Mouse (Mus musculus) neural tube, embryonic 14.5 days (tissue): ENCODE results near the gene Erh. TPM values are rescaled to one million over a fixed set of nuclear protein-coding genes. Genes with fewer than 3 reads are reported as not detected.

Experiments
- ATAC-seq: fragments of 200-750 bp; cut with Nextera tagmentation; 2 replicates; pipeline ENCODE4 v1.8.0; 2017; ENCODE audit warnings: low read depth, mild to moderate bottlenecking, moderate TSS enrichment, moderate library complexity
- H3K27ac ChIP-seq: fragments of 300-500 bp; sonication (generic); 2 replicates; pipeline ENCODE4 v1.5.1; 2014; ENCODE audit warnings: low read depth, mild to moderate bottlenecking, control low read depth, low read length, moderate library complexity, mixed read lengths
- H3K27me3 ChIP-seq: fragments of 300-500 bp; sonication (generic); 2 replicates; pipeline ENCODE4 v1.6.1; 2014; ENCODE audit warnings: low read length; ENCODE audit not compliant: control insufficient read depth, insufficient read depth
- H3K36me3 ChIP-seq: fragments of 300-500 bp; sonication (generic); 2 replicates; pipeline ENCODE4 v1.6.1; 2014; ENCODE audit warnings: low read length, mixed read lengths; ENCODE audit not compliant: control insufficient read depth, insufficient read depth
- H3K4me1 ChIP-seq: fragments of 300-500 bp; sonication (generic); 2 replicates; pipeline ENCODE4 v1.6.1; 2014; ENCODE audit warnings: low read length; ENCODE audit not compliant: control insufficient read depth, insufficient read depth
- H3K4me2 ChIP-seq: fragments of 300-500 bp; sonication (generic); 2 replicates; pipeline ENCODE4 v1.6.1; 2014; ENCODE audit warnings: mild to moderate bottlenecking, low read depth, low read length, control low read depth
- H3K4me3 ChIP-seq: fragments of 300-500 bp; sonication (generic); 2 replicates; pipeline ENCODE4 v1.5.1; 2014; ENCODE audit warnings: low read depth, low read length, control low read depth, mixed read lengths
- H3K9ac ChIP-seq: fragments of 300-500 bp; sonication (generic); replicated peaks from 2 replicates; pipeline ENCODE4 v1.6.1; 2014; ENCODE audit warnings: low read depth, mild to moderate bottlenecking, control low read depth, low read length, mixed read lengths
- H3K9me3 ChIP-seq: fragments of 300-500 bp; sonication (generic); 2 replicates; pipeline ENCODE4 v1.6.1; 2016; ENCODE audit warnings: low read length; ENCODE audit not compliant: control insufficient read depth
- WGBS: fragments of 180-500 bp; shearing (Covaris S2); extraction: QIAGEN DNeasy Blood & Tissue Kit; methylation state at CpG from one replicate; pipeline ENCODE4 v1.1.7; 2014; 5-methylcytosine and 5-hydroxymethylcytosine counted together
- polyA plus RNA-seq: library from polyadenylated mRNA; unstranded; fragments of >200 nt; fragmentation: Nextera tagmentation; extraction: Ambion mirVana; gene quantifications from 2 replicates; pipeline ENCODE4 v1.2.1, GENCODE M21; 2014

Gene Erh
- 193 and 264 TPM in 2 replicates for polyA plus RNA-seq

- Histone ChIP-seq H3K36me3 (peaks cover 15% of the 10 kb centered on the region), H3K27ac (peak within 1 kb of the TSS; percentile 71), H3K9me3 (no peaks in the 10 kb centered on the region), H3K4me3 (peak within 1 kb of the TSS; percentile 57), H3K4me1 (peaks cover 26% of the 10 kb centered on the region), H3K9ac (peak within 1 kb of the TSS; percentile 74), H3K27me3 (no peaks in the 10 kb centered on the region), H3K4me2 (peak within 1 kb of the TSS; percentile 91)
- WGBS, result 0% methylated on average over 50 of the region's 50 CpGs
- peak; percentile 98 for ATAC-seq
Observed at GRCm38 (mm10) chr12:80643693-80644505, at the start of gene Erh, which contains the start of gene Slc39a9. Gene Erh (minus strand): TSS chr12:80644341. Gene Slc39a9 (plus strand): TSS chr12:80643883.

- H3K27ac ChIP-seq, result no peak overlapping the region
- H3K9me3 ChIP-seq, result no peaks in the 10 kb centered on the region
- no peak overlapping the region for H3K4me3 ChIP-seq
- H3K4me1 ChIP-seq, result peaks cover 12% of the 10 kb centered on the region; the same call in 1 of the 2 replicates
- ATAC-seq, result peak; percentile 11; the same call in 1 of the 2 replicates
- no peak overlapping the region for H3K9ac ChIP-seq
- peaks cover 28% of the 10 kb centered on the region for H3K27me3 ChIP-seq
- no peaks in the 10 kb centered on the region for H3K36me3 ChIP-seq
- WGBS, result 46% methylated on average over 2 of the region's 2 CpGs
- no peak overlapping the region for H3K4me2 ChIP-seq
Observed at GRCm38 (mm10) chr12:80693700-80694099, 49.6 kb upstream of the Erh start.

GRCm38 (mm10) chr12:80692269-80692972 lies 48.3 kb upstream of the Erh start, which contains the start of gene Plekhd1:
Gene Plekhd1 (plus strand): TSS chr12:80692591.
- Histone ChIP-seq H3K27me3 (peaks cover 28% of the 10 kb centered on the region), H3K36me3 (no peaks in the 10 kb centered on the region), H3K9ac (peak within 1 kb of the TSS; percentile 41), H3K27ac (no peak within 1 kb of the TSS), H3K4me1 (peaks cover 12% of the 10 kb centered on the region; the same call in 1 of the 2 replicates), H3K4me3 (peak within 1 kb of the TSS; percentile 38), H3K9me3 (no peaks in the 10 kb centered on the region), H3K4me2 (peak within 1 kb of the TSS; percentile 50)
- under 1% methylated on average over 51 of the region's 52 CpGs for WGBS
- peak; percentile 81; the same call in 1 of the 2 replicates for ATAC-seq

- H3K9ac ChIP-seq, result no peak overlapping the region
- peaks cover 12% of the 10 kb centered on the region; the same call in 1 of the 2 replicates for H3K4me1 ChIP-seq
- no peaks in the 10 kb centered on the region for H3K9me3 ChIP-seq
- no peak overlapping the region for H3K27ac ChIP-seq
- 14% methylated on average over 12 of the region's 12 CpGs for WGBS
- ATAC-seq, result no peak
- H3K36me3 ChIP-seq, result no peaks in the 10 kb centered on the region
- H3K4me3 ChIP-seq, result no peak overlapping the region
- peaks cover 28% of the 10 kb centered on the region for H3K27me3 ChIP-seq
- peak overlapping the region; percentile 50 for H3K4me2 ChIP-seq
Observed at GRCm38 (mm10) chr12:80691671-80692091, 47.5 kb upstream of the Erh start.

- Histone ChIP-seq H3K9ac (no peak overlapping the region), H3K36me3 (no peaks in the 10 kb centered on the region)
- ATAC-seq, result no peak
Observed at GRCm38 (mm10) chr12:80689696-80690095, 45.6 kb upstream of the Erh start.

GRCm38 (mm10) chr12:80687788-80688211 lies 43.7 kb upstream of the Erh start:
- Histone ChIP-seq H3K27me3 (peaks cover 16% of the 10 kb centered on the region), H3K4me3 (no peak overlapping the region), H3K9me3 (no peaks in the 10 kb centered on the region), H3K9ac (no peak overlapping the region), H3K36me3 (no peaks in the 10 kb centered on the region), H3K27ac (no peak overlapping the region), H3K4me2 (no peak overlapping the region), H3K4me1 (peaks cover 8% of the 10 kb centered on the region; the same call in 1 of the 2 replicates)
- 75% methylated on average over 10 of the region's 10 CpGs for WGBS
- no peak for ATAC-seq

More at GRCm38 (mm10) chr12:80689696-80690095, 45.6 kb upstream of the Erh start:
- no peak overlapping the region for H3K27ac ChIP-seq
- no peaks in the 10 kb centered on the region for H3K9me3 ChIP-seq
- peaks cover 12% of the 10 kb centered on the region; the same call in 1 of the 2 replicates for H3K4me1 ChIP-seq
- peaks cover 25% of the 10 kb centered on the region for H3K27me3 ChIP-seq
- 60% methylated on average over 5 of the region's 5 CpGs for WGBS
- H3K4me3 ChIP-seq, result no peak overlapping the region
- H3K4me2 ChIP-seq, result no peak overlapping the region

- 69% methylated on average over 3 of the region's 3 CpGs for WGBS
- no peak overlapping the region for H3K9ac ChIP-seq
- H3K27me3 ChIP-seq, result no peaks in the 10 kb centered on the region
- H3K36me3 ChIP-seq, result peaks cover 5% of the 10 kb centered on the region; the same call in 1 of the 2 replicates
- no peaks in the 10 kb centered on the region for H3K9me3 ChIP-seq
- no peak overlapping the region for H3K27ac ChIP-seq
- ATAC-seq, result no peak
- H3K4me3 ChIP-seq, result no peak overlapping the region
- no peak overlapping the region for H3K4me2 ChIP-seq
- H3K4me1 ChIP-seq, result no peaks in the 10 kb centered on the region
Observed at GRCm38 (mm10) chr12:80684316-80684715, 40.2 kb upstream of the Erh start.

- H3K9ac ChIP-seq, result no peak overlapping the region
- H3K27me3 ChIP-seq, result no peaks in the 10 kb centered on the region
- H3K4me3 ChIP-seq, result no peak overlapping the region
- no peak for ATAC-seq
- peaks cover 9% of the 10 kb centered on the region; the same call in 1 of the 2 replicates for H3K36me3 ChIP-seq
- H3K4me1 ChIP-seq, result no peaks in the 10 kb centered on the region
- H3K9me3 ChIP-seq, result no peaks in the 10 kb centered on the region
- H3K4me2 ChIP-seq, result no peak overlapping the region
- H3K27ac ChIP-seq, result no peak overlapping the region
- WGBS, result 89% methylated on average over 3 of the region's 3 CpGs
Observed at GRCm38 (mm10) chr12:80683554-80683953, 39.4 kb upstream of the Erh start.
